Mouse (Mus musculus) heart, postnatal 36 days (tissue): ENCODE data around the gene Zfp346. TPM values are rescaled to one million over a fixed set of nuclear protein-coding genes. Genes with fewer than 3 reads are reported as not detected.

Experiments
- DNase-seq, 2 experiments: peaks; one replicate each; pipeline ENCODE4 v3.0.0; 2021 to 2022
- intact Hi-C: fragments of 180-260 bp; cut with DNase I; formaldehyde crosslinking; loops from one replicate; pipeline ENCODE4 v1.15.1; 2025
- total RNA-seq, 2 experiments: library from RNA; stranded (reverse); gene quantifications; 2 replicates each; pipeline ENCODE4 v1.2.3; 2021

The Zfp346 gene
- total RNA-seq, 2 experiments from 2014 or later: 17.4 to 23.6 TPM

- intact Hi-C loops: loop anchor here (2.0 to 5.0 kb wide), 2 partner anchors 48 to 105 kb away; no protein-coding TSS in a partner anchor
- peak; percentile 71 to 86 for DNase-seq
Observed at GRCm38 (mm10) chr13:55182173-55182894, 77.2 kb downstream of the Zfp346 start.

DNA sequence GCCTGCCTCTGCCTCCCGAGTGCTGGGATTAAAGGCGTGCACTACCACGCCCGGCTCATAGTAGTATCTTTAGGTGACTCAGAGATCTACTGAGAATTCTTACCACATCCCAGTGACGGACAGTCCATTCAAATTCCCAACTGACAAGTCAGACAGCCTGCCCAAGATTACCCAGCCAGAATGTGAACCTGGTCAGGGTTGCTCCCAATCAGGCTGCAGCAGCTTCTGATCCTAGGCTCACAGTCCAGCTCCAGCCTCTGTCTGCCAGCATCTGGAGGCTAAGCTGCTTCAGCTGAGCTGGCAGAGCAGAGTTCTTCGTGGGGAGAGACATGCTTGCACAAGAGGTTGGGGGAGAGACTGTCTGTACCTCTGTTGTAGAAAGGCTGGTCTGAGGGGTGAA is 78.3 kb downstream of the Zfp346 start:
- DNase-seq: no peak
- intact Hi-C loops: loop anchor here (2.0 to 5.0 kb wide), 2 partner anchors 47 to 104 kb away; no protein-coding TSS in a partner anchor

Other genes with a start within 250 kb of the Zfp346 start
- gene Unc5a, start 155.9 kb upstream of the Zfp346 start, total RNA-seq: under 1 TPM; 0.49 to 0.92 TPM
- under 1 TPM; 0.72 to 0.87 TPM for gene Hk3, start 83.9 kb upstream of the Zfp346 start, total RNA-seq
- gene Uimc1, start 5.0 kb upstream of the Zfp346 start, total RNA-seq: 10 to 100 TPM; 18.4 to 21.9 TPM
- not detected for gene Gm17617, start 28.2 kb downstream of the Zfp346 start, total RNA-seq
- gene Fgfr4, start 47.3 kb downstream of the Zfp346 start, total RNA-seq: under 1 TPM; 0.36 to 0.73 TPM
- 10 to 100 TPM; 57.8 to 62.0 TPM for gene Nsd1, start 104.5 kb downstream of the Zfp346 start, total RNA-seq
- gene Prelid1, start 215.2 kb downstream of the Zfp346 start, total RNA-seq: 10 to 100 TPM; 46.7 to 52.5 TPM
- 10 to 100 TPM; 39.2 to 40.5 TPM for gene Rab24, start 216.6 kb downstream of the Zfp346 start, total RNA-seq
- gene Mxd3, start 224.5 kb downstream of the Zfp346 start, total RNA-seq: under 1 TPM; 0.33 to 0.53 TPM